Mouse (Mus musculus) stomach, embryonic 14.5 days (tissue): ENCODE data around the gene Slc5a10. TPM values are rescaled to one million over a fixed set of nuclear protein-coding genes. Genes with fewer than 3 reads are reported as not detected.

Experiments used
- ATAC-seq: fragments of 200-750 bp; cut with Nextera tagmentation; 2 replicates; pipeline ENCODE4 v1.8.0; 2017; ENCODE audit warnings: low read depth, moderate TSS enrichment; ENCODE audit not compliant: insufficient number of reproducible peaks, insufficient read depth, low FRiP score
- H3K27ac ChIP-seq: fragments of 300-500 bp; sonication (generic); 2 replicates; pipeline ENCODE4 v1.5.1; 2014; ENCODE audit warnings: mild to moderate bottlenecking, low read length, moderate library complexity, mixed read lengths
- H3K27me3 ChIP-seq: fragments of 300-500 bp; sonication (generic); 2 replicates; pipeline ENCODE4 v1.6.1; 2014; ENCODE audit warnings: low read length, control low read depth, mixed read lengths; ENCODE audit not compliant: control insufficient read depth, insufficient read depth
- H3K36me3 ChIP-seq: fragments of 300-500 bp; sonication (generic); 2 replicates; pipeline ENCODE4 v1.6.1; 2014; ENCODE audit warnings: mild to moderate bottlenecking, control low read depth, low read length, moderate library complexity, mixed read lengths; ENCODE audit not compliant: control insufficient read depth, insufficient read depth
- H3K4me1 ChIP-seq: fragments of 300-500 bp; sonication (generic); 2 replicates; pipeline ENCODE4 v1.6.1; 2014; ENCODE audit warnings: low read length, control low read depth, mixed read lengths; ENCODE audit not compliant: control insufficient read depth, insufficient read depth
- H3K4me2 ChIP-seq: fragments of 300-500 bp; sonication (generic); replicated peaks from 2 replicates; pipeline ENCODE4 v1.6.1; 2014; ENCODE audit warnings: low read depth, low read length, control low read depth
- H3K4me3 ChIP-seq: fragments of 300-500 bp; sonication (generic); 2 replicates; pipeline ENCODE4 v1.5.1; 2014; ENCODE audit warnings: low read depth, low read length, control low read depth
- H3K9ac ChIP-seq: fragments of 300-500 bp; sonication (generic); replicated peaks from 2 replicates; pipeline ENCODE4 v1.6.1; 2014; ENCODE audit warnings: low read depth, mild to moderate bottlenecking, control low read depth, low read length, moderate library complexity, mixed read lengths
- H3K9me3 ChIP-seq: fragments of 300-500 bp; sonication (generic); 2 replicates; pipeline ENCODE4 v1.6.1; 2016; ENCODE audit warnings: low read depth, low read length, control low read depth; ENCODE audit not compliant: control insufficient read depth
- WGBS: fragments of 180-500 bp; shearing (Covaris S2); extraction: QIAGEN DNeasy Blood & Tissue Kit; methylation state at CpG from one replicate; pipeline ENCODE4 v1.1.7; 2014; 5-methylcytosine and 5-hydroxymethylcytosine counted together
- polyA plus RNA-seq: library from polyadenylated mRNA; unstranded; fragments of >200 nt; fragmentation: Nextera tagmentation; extraction: Ambion mirVana; gene quantifications from 2 replicates; pipeline ENCODE4 v1.2.1, GENCODE M21; 2014

Slc5a10 gene
- polyA plus RNA-seq: not detected in 2 replicates

DNA sequence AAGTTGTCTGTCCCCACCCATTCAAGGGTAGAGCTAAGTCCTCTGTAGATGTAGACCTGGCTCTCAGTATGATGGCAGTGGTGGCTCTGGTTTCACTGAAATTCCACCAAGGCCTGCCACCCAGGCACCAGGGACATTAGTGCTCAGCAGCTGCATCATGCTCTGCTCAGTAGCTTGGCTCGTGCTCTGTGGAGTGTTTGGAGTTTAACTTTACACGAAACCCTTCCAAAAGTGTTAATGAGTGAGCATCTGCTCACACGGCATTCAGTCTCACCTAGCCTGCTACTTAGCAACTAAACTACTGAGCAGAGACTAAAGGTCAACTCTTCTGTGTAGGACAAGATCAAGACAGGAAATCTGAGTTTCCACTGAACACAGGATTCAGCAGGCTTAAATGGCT lies at the start of gene Slc5a10:
TSS of gene Slc5a10 (minus strand) at position 191 of the 400 bp plus-strand sequence.
- ATAC-seq: no peak
- H3K4me1 ChIP-seq: no peaks in the 10 kb centered on the region
- H3K36me3 ChIP-seq: no peaks in the 10 kb centered on the region
- no peak within 1 kb of the TSS for H3K27ac ChIP-seq
- WGBS: 72% methylated on average over 3 of the region's 3 CpGs
- no peak within 1 kb of the TSS for H3K4me3 ChIP-seq
- no peak within 1 kb of the TSS for H3K9ac ChIP-seq
- no peaks in the 10 kb centered on the region for H3K9me3 ChIP-seq
- no peak within 1 kb of the TSS for H3K4me2 ChIP-seq
- H3K27me3 ChIP-seq: no peaks in the 10 kb centered on the region

DNA sequence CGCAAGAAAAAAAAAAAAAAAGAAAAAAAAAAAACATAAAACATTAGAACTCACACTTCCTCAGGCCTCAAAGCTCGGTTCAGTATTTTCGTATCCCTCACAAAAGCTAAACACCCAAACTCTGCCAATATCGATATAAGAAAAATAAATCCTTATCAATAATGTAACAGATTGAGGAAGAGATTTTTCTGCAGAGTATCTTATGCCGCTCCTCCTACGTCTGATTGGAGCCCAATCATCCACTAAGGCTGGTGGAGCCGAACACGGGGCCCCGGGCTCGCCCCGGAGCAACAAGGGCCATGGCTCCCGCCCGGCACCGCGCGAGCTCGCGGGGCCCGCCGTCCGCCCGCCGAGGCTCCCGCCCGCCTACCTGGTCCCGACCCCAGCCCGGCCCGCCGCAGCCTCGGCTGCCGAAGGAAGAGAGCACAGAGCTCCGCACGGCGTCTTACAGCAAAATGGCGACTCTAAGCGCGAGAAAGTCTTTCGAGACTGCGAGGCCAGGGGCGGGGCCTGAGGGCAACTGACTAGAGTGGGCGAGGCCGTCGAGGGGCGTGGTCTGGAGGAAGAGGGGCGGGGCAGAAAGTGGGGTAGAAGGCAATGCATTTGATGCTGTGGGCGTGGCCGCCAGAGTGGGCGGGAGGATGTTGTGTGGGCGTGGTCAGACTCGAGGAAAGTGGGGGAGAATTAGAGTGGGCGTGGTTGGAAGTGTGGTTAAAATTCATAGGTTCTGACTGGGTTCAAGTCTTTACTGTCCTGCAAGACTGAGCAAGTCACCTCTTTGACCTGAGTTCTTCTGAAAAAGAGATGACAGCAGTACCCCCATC lies 41.2 kb upstream of the Slc5a10 start, which contains the start of gene Prpsap2:
TSS of gene Prpsap2 (minus strand) at position 505 of the 824 bp plus-strand sequence.
- Histone ChIP-seq H3K4me2 (peak within 1 kb of the TSS; percentile 71), H3K9ac (peak within 1 kb of the TSS; percentile 48), H3K4me3 (peak within 1 kb of the TSS; percentile 55), H3K4me1 (peaks cover 5% of the 10 kb centered on the region; the same call in 1 of the 2 replicates), H3K27ac (peak within 1 kb of the TSS; percentile 84), H3K36me3 (peaks cover 4% of the 10 kb centered on the region; the same call in 1 of the 2 replicates), H3K27me3 (no peaks in the 10 kb centered on the region), H3K9me3 (no peaks in the 10 kb centered on the region)
- under 1% methylated on average over 51 of the region's 51 CpGs for WGBS
- peak; percentile 94 for ATAC-seq

DNA sequence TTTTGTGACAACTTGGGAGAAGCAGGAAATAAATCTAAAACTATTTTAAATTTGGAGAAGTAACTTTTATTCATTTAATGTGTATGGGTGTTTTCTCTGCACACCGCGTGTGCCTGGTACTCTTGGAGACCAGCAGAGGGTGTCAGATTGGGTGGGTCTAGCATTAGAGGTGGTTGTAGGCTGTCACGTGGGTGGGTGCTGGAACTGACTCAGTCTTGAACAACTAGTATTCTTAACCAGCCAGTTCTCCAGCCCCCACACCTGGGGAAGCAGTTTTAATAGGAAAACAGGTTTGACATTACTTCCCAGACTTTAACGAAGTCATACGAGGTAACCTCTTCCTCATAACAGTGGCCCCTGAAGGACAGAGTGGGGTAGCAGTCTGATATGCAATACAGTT lies 39.9 kb upstream of the Slc5a10 start:
- peaks cover 5% of the 10 kb centered on the region; the same call in 1 of the 2 replicates for H3K4me1 ChIP-seq
- H3K4me2 ChIP-seq: peak overlapping the region; percentile 71
- ATAC-seq: no peak
- H3K36me3 ChIP-seq: peaks cover 8% of the 10 kb centered on the region
- H3K27me3 ChIP-seq: no peaks in the 10 kb centered on the region
- H3K9me3 ChIP-seq: no peaks in the 10 kb centered on the region
- 78% methylated on average over 5 of the region's 5 CpGs for WGBS
- no peak overlapping the region for H3K27ac ChIP-seq
- H3K4me3 ChIP-seq: peak overlapping the region; percentile 55; the same call in 1 of the 2 replicates
- H3K9ac ChIP-seq: no peak overlapping the region

DNA sequence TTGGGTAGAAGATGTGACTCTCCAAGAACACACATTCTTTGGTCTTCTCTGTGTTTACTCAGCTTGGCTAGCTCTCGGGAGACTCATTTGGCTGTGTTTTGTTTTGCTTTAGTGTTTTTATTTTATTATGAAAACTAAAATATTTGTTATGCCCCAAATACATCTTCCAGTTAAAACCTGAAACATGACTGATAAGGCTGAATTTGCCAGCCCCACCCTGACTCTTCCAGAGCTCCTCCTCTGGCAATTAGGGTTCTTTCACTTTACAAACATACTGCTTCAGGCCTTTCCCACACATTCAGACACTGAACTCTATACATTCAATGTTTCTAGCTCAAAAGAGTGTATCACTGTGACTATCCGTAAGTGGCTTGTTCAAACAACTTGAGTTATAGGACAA lies 36.5 kb upstream of the Slc5a10 start:
- 78% methylated on average over 2 of the region's 2 CpGs for WGBS
- no peaks in the 10 kb centered on the region for H3K9me3 ChIP-seq
- H3K27ac ChIP-seq: no peak overlapping the region
- H3K4me1 ChIP-seq: peaks cover 5% of the 10 kb centered on the region; the same call in 1 of the 2 replicates
- peaks cover 35% of the 10 kb centered on the region for H3K36me3 ChIP-seq
- H3K9ac ChIP-seq: no peak overlapping the region
- H3K4me3 ChIP-seq: no peak overlapping the region
- no peaks in the 10 kb centered on the region for H3K27me3 ChIP-seq
- no peak for ATAC-seq
- H3K4me2 ChIP-seq: no peak overlapping the region

DNA sequence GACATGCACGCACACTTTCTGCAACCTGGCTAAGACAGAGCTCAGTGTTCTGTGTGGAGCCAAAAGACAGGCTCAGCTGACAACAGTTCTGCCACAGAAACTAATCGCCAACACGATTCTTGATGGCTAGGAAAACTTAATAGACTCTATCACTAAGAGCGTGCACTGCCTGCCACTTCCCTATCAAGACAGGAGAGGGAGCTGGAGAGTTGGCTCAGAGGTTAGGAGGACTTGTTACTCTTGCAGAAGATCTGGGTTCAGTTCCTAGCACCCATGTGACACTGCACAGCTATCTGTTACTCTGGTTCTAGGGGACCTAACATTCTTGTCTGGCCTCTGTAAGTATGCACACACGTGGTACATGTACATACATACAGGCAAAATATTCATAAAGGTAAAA lies 31.0 kb upstream of the Slc5a10 start:
- Histone ChIP-seq H3K4me1 (no peaks in the 10 kb centered on the region), H3K4me2 (no peak overlapping the region), H3K27me3 (no peaks in the 10 kb centered on the region), H3K27ac (no peak overlapping the region), H3K9ac (no peak overlapping the region), H3K9me3 (no peaks in the 10 kb centered on the region), H3K36me3 (peaks cover 56% of the 10 kb centered on the region), H3K4me3 (no peak overlapping the region)
- no peak for ATAC-seq
- 82% methylated on average over 5 of the region's 5 CpGs for WGBS

DNA sequence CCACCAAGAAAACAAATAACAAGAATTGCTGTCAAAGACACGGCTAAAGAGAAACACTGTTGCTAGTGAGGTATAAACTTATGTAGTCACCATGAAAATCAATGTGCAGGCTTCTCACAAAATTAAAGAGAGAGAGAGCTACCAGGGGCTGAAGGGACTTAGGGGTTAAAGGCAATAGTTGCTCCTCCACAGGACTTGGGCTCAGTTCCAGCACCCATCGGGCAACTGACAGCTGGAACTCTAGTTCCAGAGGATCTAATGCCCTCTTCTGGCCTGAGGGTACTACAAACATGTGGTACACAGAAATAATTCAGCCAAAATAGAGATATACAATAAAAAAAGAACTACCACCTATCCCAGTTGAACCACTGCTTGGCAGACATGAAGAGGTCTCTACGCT lies 26.5 kb upstream of the Slc5a10 start:
- no peaks in the 10 kb centered on the region for H3K4me1 ChIP-seq
- no peaks in the 10 kb centered on the region for H3K9me3 ChIP-seq
- H3K9ac ChIP-seq: no peak overlapping the region
- WGBS: 61% methylated on average over 3 of the region's 3 CpGs
- no peak overlapping the region for H3K27ac ChIP-seq
- no peaks in the 10 kb centered on the region for H3K27me3 ChIP-seq
- no peak overlapping the region for H3K4me3 ChIP-seq
- peaks cover 37% of the 10 kb centered on the region for H3K36me3 ChIP-seq
- no peak overlapping the region for H3K4me2 ChIP-seq
- no peak for ATAC-seq

DNA sequence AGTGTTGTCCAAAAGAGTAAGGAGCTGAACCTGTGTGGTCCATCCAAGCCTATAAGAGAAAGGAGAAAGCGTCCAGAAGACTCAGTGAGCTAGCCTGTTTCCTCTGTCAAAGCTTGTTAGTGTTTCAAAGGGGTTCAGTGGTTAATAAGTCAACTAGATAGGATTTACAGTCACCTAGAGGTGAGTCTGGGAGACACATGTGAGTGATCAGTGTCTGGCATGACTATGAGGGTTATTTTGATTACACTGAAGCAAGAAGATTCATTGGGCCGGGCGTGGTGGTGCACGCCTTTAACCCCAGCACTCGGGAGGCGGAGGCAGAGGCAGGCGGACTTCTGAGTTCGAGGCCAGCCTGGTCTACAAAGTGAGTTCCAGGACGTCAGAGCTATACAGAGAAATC lies 25.2 kb upstream of the Slc5a10 start:
- peaks cover 35% of the 10 kb centered on the region for H3K36me3 ChIP-seq
- H3K9ac ChIP-seq: no peak overlapping the region
- no peak overlapping the region for H3K4me2 ChIP-seq
- WGBS: 94% methylated on average over 9 of the region's 9 CpGs
- H3K4me1 ChIP-seq: no peaks in the 10 kb centered on the region
- no peak overlapping the region for H3K4me3 ChIP-seq
- H3K27ac ChIP-seq: no peak overlapping the region
- H3K27me3 ChIP-seq: no peaks in the 10 kb centered on the region
- no peak for ATAC-seq
- no peaks in the 10 kb centered on the region for H3K9me3 ChIP-seq

DNA sequence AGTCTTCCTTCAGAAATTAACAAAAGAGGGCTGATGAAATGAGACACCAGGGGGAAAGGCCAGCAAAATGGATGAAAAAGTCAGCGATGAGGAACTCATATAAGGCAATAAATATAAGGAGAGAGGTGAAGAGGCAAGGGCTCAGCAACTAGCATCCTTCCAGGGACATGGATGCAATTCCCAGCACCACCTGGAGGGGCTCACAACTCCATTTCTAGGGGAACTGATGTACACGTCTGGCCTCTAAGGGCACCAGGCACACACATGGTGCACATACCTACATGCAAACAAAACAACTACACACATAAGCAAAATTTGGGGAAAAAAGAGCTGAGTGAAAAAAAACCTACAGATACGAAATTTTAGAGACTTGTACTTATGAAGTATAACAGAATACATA lies 23.8 kb upstream of the Slc5a10 start:
- WGBS: 64% methylated on average over 3 of the region's 3 CpGs

More for the DNA sequence above, 23.8 kb upstream of the Slc5a10 start:
- Histone ChIP-seq H3K4me3 (no peak overlapping the region), H3K9me3 (no peaks in the 10 kb centered on the region), H3K27ac (no peak overlapping the region), H3K9ac (no peak overlapping the region), H3K4me1 (no peaks in the 10 kb centered on the region), H3K27me3 (no peaks in the 10 kb centered on the region), H3K4me2 (no peak overlapping the region), H3K36me3 (peaks cover 34% of the 10 kb centered on the region)
- no peak for ATAC-seq
